Mouse (Mus musculus) olfactory bulb, adult 2 months (tissue): ENCODE data around the gene Zcchc10. TPM values are rescaled to one million over a fixed set of nuclear protein-coding genes. Genes with fewer than 3 reads are reported as not detected.

Source experiments
- H3K27ac ChIP-seq: fragments of 200-500 bp; 2 replicates; pipeline ENCODE4 v1.5.1; 2012; ENCODE audit warnings: low read depth, low read length; ENCODE audit not compliant: insufficient read depth
- H3K4me1 ChIP-seq: fragments of 200-500 bp; 2 replicates; pipeline ENCODE4 v1.6.1; 2012; ENCODE audit warnings: low read length; ENCODE audit not compliant: control insufficient read depth, insufficient read depth
- H3K4me3 ChIP-seq: fragments of 200-500 bp; 2 replicates; pipeline ENCODE4 v1.5.1; 2012; ENCODE audit warnings: mild to moderate bottlenecking, low read depth, low read length, moderate library complexity; ENCODE audit not compliant: insufficient read depth
- CTCF ChIP-seq: fragments of 200-500 bp; IDR thresholded peaks from 2 replicates; pipeline ENCODE4 v1.5.1; 2012; ENCODE audit warnings: low read depth, mild to moderate bottlenecking, low read length, moderate library complexity; ENCODE audit not compliant: insufficient read depth
- POLR2A ChIP-seq: fragments of 200-500 bp; IDR thresholded peaks from 2 replicates; pipeline ENCODE4 v1.6.1; 2012; ENCODE audit warnings: mild to moderate bottlenecking, low read depth, low read length, moderate library complexity; ENCODE audit not compliant: insufficient read depth
- WGBS: fragments of 180-500 bp; shearing (Covaris S2); methylation state at CpG from one replicate; pipeline ENCODE4 v1.1.7; 2018; 5-methylcytosine and 5-hydroxymethylcytosine counted together
- polyA plus RNA-seq: library from polyadenylated mRNA; stranded (reverse); fragments of >200 nt; gene quantifications from 2 replicates; pipeline ENCODE4 v1.2.4, GENCODE M21; 2012; ENCODE audit warnings: low replicate concordance; ENCODE audit not compliant: missing spikeins, insufficient read depth, insufficient read length

Gene Zcchc10
- polyA plus RNA-seq, 1 experiment: not detected

- Histone ChIP-seq H3K4me1 (no peaks in the 10 kb centered on the region), H3K4me3 (peak overlapping the region; percentile 99), H3K27ac (peak overlapping the region; percentile 65)
- no peak for TF ChIP-seq CTCF
- no peak for TF ChIP-seq POLR2A
- WGBS: under 1% methylated on average over 14 of the region's 14 CpGs
These were observed 27.6 kb downstream of the Zcchc10 start for GRCm38 (mm10) chr11:53351943-53352590.

GRCm38 (mm10) chr11:53358504-53359155, 34.2 kb downstream of the Zcchc10 start:
- Histone ChIP-seq H3K27ac (no peak overlapping the region), H3K4me3 (no peak overlapping the region), H3K4me1 (no peaks in the 10 kb centered on the region)
- 81% methylated on average over 5 of the region's 5 CpGs for WGBS
- TF ChIP-seq CTCF (no peak), POLR2A (no peak)

- Histone ChIP-seq H3K4me1 (no peaks in the 10 kb centered on the region), H3K4me3 (no peak overlapping the region), H3K27ac (no peak overlapping the region)
- 68% methylated on average over 2 of the region's 2 CpGs for WGBS
- no peak for TF ChIP-seq CTCF
- no peak for TF ChIP-seq POLR2A
These were observed 42.6 kb downstream of the Zcchc10 start for GRCm38 (mm10) chr11:53367032-53367431.

GRCm38 (mm10) chr11:53378918-53379317, 54.4 kb downstream of the Zcchc10 start:
- 87% methylated on average over 1 of the region's 1 CpGs for WGBS
- Histone ChIP-seq H3K4me3 (no peak overlapping the region), H3K4me1 (no peaks in the 10 kb centered on the region), H3K27ac (no peak overlapping the region)
- no peak for TF ChIP-seq POLR2A
- TF ChIP-seq CTCF: no peak

Other genes with a start within 250 kb of the Zcchc10 start
- 708 TPM in 1 of 2 replicates, not detected in the other for gene Hspa4, start 24.2 kb upstream of the Zcchc10 start, polyA plus RNA-seq
- gene Aff4, start 26.2 kb downstream of the Zcchc10 start, polyA plus RNA-seq: 856 and 1,023 TPM in 2 replicates
- not detected in 2 replicates for gene Leap2, start 98.5 kb downstream of the Zcchc10 start, polyA plus RNA-seq
- 1,358 TPM in 1 of 2 replicates, not detected in the other for gene Uqcrq, start 106.2 kb downstream of the Zcchc10 start, polyA plus RNA-seq
- gene Gdf9, start 106.3 kb downstream of the Zcchc10 start, polyA plus RNA-seq: not detected in 2 replicates
- not detected in 2 replicates for gene Gm10447, start 132.4 kb downstream of the Zcchc10 start, polyA plus RNA-seq
- not detected in 2 replicates for gene Shroom1, start 132.5 kb downstream of the Zcchc10 start, polyA plus RNA-seq
- not detected in 2 replicates for gene Gm9837, start 145.8 kb downstream of the Zcchc10 start, polyA plus RNA-seq
- not detected in 2 replicates for gene Gm9945, start 155.5 kb downstream of the Zcchc10 start, polyA plus RNA-seq
- gene Sowaha, start 155.6 kb downstream of the Zcchc10 start, polyA plus RNA-seq: not detected in 2 replicates
- 232 TPM in 1 of 2 replicates, not detected in the other for gene Sept8, start 194.6 kb downstream of the Zcchc10 start, polyA plus RNA-seq
- not detected in 2 replicates for gene Kif3a, start 242.7 kb downstream of the Zcchc10 start, polyA plus RNA-seq